Mouse (Mus musculus) T-helper 17 cell (primary cell): ENCODE measurements around the gene Nanp.

Source experiments
- in situ Hi-C, 2 experiments: fragments of 300-600 bp; cut with MboI, MseI; formaldehyde crosslinking; loops; 1 replicate in 1 of 2; 2 replicates in 1 of 2; pipeline ENCODE4 v1.15.1; 2025; ENCODE audit warnings: high pct_unique_total_duplicates in 2 of 2

Gene Nanp

DNA sequence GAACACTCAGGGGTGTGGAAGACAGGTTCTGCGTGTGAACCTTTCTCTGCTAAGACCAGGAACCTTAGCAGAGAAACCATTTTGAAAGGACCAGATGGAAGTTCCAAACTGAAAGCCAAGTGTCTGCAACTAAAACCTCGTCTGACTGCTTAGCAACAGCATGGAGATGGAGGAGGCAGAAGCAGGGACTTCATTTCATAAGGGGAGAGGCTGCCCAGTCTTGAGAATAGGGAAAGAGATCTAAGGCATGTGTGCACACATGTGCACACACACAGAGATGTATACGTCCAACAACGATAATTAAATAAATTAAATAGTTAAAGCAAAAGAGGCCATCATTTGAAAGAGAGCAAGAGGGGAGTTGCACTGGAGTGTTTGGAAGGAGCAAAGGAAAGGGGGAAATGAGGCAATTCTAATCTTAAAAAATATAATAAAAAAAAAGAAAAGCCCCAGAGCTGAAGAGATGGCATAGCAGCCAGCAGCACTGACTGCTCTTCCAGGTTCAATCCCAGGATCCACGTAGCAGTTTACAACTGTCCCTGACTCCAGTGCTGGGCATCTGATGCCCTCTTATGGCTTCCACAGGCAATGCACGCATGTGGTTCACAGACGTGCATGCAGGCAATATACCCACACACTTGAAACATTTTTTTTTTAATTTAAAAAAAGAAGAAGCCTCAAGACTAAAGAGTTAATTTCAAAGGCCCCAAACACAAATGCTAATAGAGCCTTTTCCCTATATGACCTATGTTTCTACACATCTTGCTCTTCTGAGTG lies 38.6 kb downstream of the Nanp start:
- in situ Hi-C loops, result loop anchor here in 1 of 2 experiments (10.0 kb wide), 1 partner anchor 326 kb away; no protein-coding TSS in a partner anchor

- in situ Hi-C loops, result no loop called here
Observed at GRCm38 (mm10) chr2:150999021-150999420, 40.2 kb downstream of the Nanp start.

DNA sequence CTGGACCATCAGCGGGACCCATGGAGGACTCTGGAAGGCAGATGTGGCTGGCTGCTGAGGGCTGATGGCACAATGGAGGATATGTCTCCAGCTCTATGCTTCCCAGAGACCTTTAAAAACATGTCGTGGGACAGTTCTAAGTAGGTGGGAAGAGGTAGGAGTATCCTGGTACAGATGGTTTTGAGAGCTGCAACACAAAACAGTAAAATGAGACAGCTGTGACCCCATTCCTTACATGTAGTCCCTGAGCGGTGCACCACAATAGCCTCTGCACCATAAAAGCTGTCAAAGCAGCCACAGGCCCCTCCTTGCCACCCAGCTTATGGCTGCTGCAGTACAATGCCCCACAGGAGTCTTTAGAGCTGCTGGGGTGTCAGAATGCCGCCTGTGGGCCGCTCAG lies 41.6 kb downstream of the Nanp start:
- in situ Hi-C loops, result no loop called here

DNA sequence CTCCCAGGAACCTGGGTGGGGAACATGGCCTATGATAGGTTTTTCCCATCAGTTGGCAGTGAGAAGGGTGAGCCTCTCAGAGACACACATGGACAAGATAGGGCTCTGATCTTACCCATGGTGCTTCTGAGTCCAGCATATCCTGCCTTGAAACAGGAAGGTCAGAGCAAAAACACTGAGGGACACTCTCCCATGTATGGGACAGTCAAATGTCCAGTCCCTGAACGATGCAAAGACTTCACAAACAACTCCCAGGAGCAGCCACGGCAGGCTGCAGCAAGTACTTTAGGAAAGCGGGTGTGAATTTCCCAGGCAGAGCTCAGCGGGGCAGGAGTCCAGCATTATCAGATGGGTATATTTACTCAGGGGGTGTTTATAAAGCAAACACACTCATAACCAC lies 43.9 kb downstream of the Nanp start:
- in situ Hi-C loops, result no loop called here

- in situ Hi-C loops, result no loop called here
Observed at GRCm38 (mm10) chr2:150991050-150991449, 48.1 kb downstream of the Nanp start.

DNA sequence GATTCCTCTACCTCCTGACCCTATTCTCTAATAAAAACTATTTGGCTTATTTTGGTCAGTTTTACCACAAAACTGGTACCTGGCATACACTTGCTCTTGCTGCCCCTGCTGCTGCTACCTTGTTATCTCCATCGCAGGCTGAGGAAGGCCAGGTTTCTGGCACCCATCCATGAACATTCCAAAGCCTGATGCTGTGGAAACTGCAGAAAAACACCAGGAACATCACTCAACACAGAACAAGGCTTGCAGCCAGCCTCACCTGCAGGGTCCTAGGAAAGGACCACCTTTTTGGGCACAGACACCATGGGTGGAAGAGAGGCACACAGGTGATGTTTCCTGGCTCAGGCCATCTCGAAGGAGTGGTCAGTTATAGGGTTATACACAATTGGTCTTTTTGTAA lies 48.7 kb downstream of the Nanp start:
- in situ Hi-C loops, result no loop called here

DNA sequence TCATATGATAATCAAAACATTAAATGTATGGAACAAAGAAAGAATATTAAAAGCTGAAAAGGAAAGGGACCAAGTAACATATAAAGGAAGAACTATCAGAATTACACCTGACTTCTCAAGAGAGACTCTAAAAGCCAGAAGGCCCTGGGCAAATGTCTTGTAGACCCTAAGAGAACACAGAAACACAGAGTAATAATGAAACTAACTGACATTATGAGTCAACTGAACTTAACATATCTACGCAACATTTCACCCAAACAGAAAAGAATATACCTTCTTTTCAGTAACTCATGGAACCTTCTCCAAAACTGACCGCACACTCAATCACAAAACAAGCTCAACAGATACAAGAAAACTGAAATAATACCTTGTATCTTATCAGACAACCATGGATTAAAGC lies 53.8 kb downstream of the Nanp start:
- in situ Hi-C loops, result no loop called here

DNA sequence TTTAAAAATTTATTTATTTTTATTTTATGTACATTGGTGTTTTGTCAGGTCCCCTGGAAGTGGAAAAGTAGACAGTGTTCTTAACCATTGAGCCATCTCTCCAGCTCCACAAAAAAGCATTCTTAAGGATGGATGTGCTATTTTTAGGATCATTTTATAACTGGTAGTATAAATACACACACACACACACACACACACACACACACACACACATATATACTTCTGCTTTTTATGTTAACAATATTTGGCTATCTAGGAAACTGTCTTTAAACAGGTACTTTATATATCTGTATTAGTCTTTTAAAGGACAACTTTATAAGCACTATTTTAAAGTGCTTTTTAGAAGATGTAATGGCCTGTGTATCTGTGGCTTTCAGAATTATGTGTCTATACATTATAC lies 57.1 kb downstream of the Nanp start:
- in situ Hi-C loops, result no loop called here

DNA sequence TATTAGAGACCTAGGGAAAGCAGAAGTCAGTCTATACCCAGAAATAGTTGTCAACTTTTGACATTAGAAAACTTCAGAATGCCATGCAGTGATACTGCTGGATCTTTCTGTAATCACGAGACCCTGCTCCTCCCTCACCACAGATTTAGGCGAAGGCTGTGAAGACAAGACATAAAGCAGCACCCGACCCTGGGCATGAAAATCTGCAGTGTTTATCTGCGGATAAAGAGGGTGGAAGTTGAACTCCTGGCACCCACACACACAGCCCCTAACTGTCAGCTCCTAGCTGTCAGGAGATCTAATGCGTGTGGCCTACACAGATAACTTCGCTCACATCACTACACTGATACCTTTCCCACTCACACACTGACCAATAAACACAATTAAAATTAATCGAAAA lies 57.7 kb downstream of the Nanp start:
- in situ Hi-C loops, result no loop called here

DNA sequence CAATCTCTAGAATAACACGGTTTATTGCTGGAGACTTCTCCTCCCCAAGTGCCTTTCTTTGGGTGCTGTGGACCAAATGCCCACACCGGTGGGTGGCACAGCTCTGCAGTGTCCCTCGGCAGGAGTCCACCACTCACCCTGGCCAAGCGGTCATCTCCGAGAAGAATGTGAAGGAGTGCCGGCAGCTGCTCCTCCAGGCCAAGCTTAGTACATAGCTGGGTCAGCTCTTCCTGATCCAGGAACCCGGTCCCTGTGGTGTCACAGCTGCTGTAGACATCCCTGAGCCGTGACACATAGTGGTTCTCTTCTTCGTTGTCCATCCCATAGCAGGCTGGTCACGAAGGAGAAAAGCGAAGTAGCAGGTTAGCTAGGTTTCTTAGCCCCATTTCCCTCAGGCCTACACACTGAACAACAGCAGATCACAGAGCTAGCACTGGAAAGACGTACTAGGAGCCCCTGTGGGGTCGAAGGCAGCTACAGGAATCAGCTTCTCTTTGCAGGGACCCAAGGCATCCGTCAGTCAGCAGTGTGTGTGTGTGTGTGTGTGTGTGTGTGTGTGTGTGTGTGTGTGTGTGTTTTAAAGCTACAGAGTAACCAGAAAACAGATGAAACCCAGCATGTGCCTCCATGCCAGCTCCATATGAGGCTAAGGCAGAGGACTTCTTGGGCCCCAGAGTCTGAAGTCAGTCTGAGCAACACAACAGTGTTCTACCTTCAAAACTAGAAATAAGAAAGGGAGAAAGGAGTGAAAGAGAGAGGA lies 59.2 kb downstream of the Nanp start:
- in situ Hi-C loops, result no loop called here
